7 mouse cellular contexts compared by ENCODE assay signal in genomic region chr15:89196313-89196706, GRCm38 (mm10). TPM values are rescaled to one million over a fixed set of nuclear protein-coding genes. Genes with fewer than 3 reads are reported as not detected.
DNase-seq lines count a peak whose midpoint lies in the region; ATAC-seq lines count a peak whose summit lies in the region.

Gene Dennd6b, minus strand, starts transcription at chr15:89196496.

- no peaks in the 10 kb centered on the region for H3K27me3 ChIP-seq in embryonic facial prominence, embryonic 10.5 days (replicated peaks; ENCODE audit: low read depth, poor library complexity, severe bottlenecking)
- H3K27me3 ChIP-seq in limb, embryonic 10.5 days (ENCODE audit: low read depth, poor library complexity, severe bottlenecking), result no peaks in the 10 kb centered on the region
- H3K27me3 ChIP-seq in midbrain, embryonic 13.5 days, result no peaks in the 10 kb centered on the region

- H3K4me2 ChIP-seq in midbrain, embryonic 13.5 days (replicated peaks), result peak within 1 kb of the TSS; percentile 72

- DNase-seq in adrenal gland, postnatal 10 days, result peak; percentile 96
- DNase-seq in embryonic facial prominence, embryonic 10.5 days (ENCODE audit: low spot score), result peak; percentile 96
- DNase-seq in kidney, adult 11 months, result peak; percentile 97
- peak; percentile 96 for DNase-seq in limb, embryonic 10.5 days (ENCODE audit: low spot score)
- peak; percentile 93 for DNase-seq in spleen, adult 12 weeks (ENCODE audit: low spot score)

- peak within 1 kb of the TSS; percentile 97 for H3K4me3 ChIP-seq in embryonic facial prominence, embryonic 10.5 days
- peak within 1 kb of the TSS; percentile 88 for H3K4me3 ChIP-seq in limb, embryonic 10.5 days
- H3K4me3 ChIP-seq in midbrain, embryonic 13.5 days (replicated peaks), result peak within 1 kb of the TSS; percentile 91

- WGBS in embryonic facial prominence, embryonic 10.5 days, result under 1% methylated on average over 38 of the region's 38 CpGs
- under 1% methylated on average over 38 of the region's 38 CpGs for WGBS in limb, embryonic 10.5 days
- under 1% methylated on average over 38 of the region's 38 CpGs for WGBS in midbrain, embryonic 13.5 days

- peak within 1 kb of the TSS; percentile 99 for H3K27ac ChIP-seq in embryonic facial prominence, embryonic 10.5 days (replicated peaks)
- H3K27ac ChIP-seq in limb, embryonic 10.5 days, result peak within 1 kb of the TSS; percentile 99
- H3K27ac ChIP-seq in midbrain, embryonic 13.5 days, result peak within 1 kb of the TSS; percentile 99

- peak within 1 kb of the TSS; percentile 99 for H3K9ac ChIP-seq in midbrain, embryonic 13.5 days (replicated peaks)

- peak; percentile 97 for ATAC-seq in granulocyte monocyte progenitor cell, adult 5-6 weeks (replicated peaks; ENCODE audit: poor library complexity, severe bottlenecking)
- ATAC-seq in midbrain, embryonic 13.5 days, result peak; percentile 99

- no peaks in the 10 kb centered on the region for H3K9me3 ChIP-seq in embryonic facial prominence, embryonic 10.5 days
- no peaks in the 10 kb centered on the region for H3K9me3 ChIP-seq in limb, embryonic 10.5 days (replicated peaks)
- no peaks in the 10 kb centered on the region for H3K9me3 ChIP-seq in midbrain, embryonic 13.5 days

- peaks cover 18% of the 10 kb centered on the region; the same call in 1 of the 2 replicates for H3K36me3 ChIP-seq in embryonic facial prominence, embryonic 10.5 days (replicated peaks)
- H3K36me3 ChIP-seq in limb, embryonic 10.5 days, result peaks cover 14% of the 10 kb centered on the region
- H3K36me3 ChIP-seq in midbrain, embryonic 13.5 days, result peaks cover 11% of the 10 kb centered on the region

- H3K4me1 ChIP-seq in embryonic facial prominence, embryonic 10.5 days, result peaks cover 24% of the 10 kb centered on the region
- H3K4me1 ChIP-seq in limb, embryonic 10.5 days, result peaks cover 19% of the 10 kb centered on the region
- H3K4me1 ChIP-seq in midbrain, embryonic 13.5 days (replicated peaks), result peaks cover 18% of the 10 kb centered on the region

RNA-seq across cellular contexts. Expression of gene Dennd6b, which starts in this region (rescaled TPM):
- 1 to 10 TPM; 4.7 to 7.4 TPM for total RNA-seq in adrenal gland, postnatal 10 days (2021)
- polyA plus RNA-seq in embryonic facial prominence, embryonic 10.5 days (2016; fragmentation: Nextera tagmentation; extraction: Ambion mirVana), result 26.1 and 29.1 TPM in 2 replicates
- 4.3 and 6.1 TPM in 2 replicates for total RNA-seq in granulocyte monocyte progenitor cell, adult 5-6 weeks (2014; fragmentation: Nextera tagmentation)
- total RNA-seq in granulocyte monocyte progenitor cell, adult 5-6 weeks (2017), result 2.5 and 4.7 TPM in 2 replicates
- 21.2 and 27.5 TPM in 2 replicates for polyA plus RNA-seq in limb, embryonic 10.5 days (2016; fragmentation: Nextera tagmentation; extraction: Ambion mirVana)
- polyA plus RNA-seq in midbrain, embryonic 13.5 days (2015; fragmentation: Nextera tagmentation; extraction: Ambion mirVana), result 84.0 and 85.3 TPM in 2 replicates

Comparison
In these comparisons a context has a peak if more than half of its experiments do, and no peak if none do; other contexts are left out.
1. Peak in every context shown above with its lines: DNase-seq, ATAC-seq, H3K4me3 ChIP-seq and H3K27ac ChIP-seq.